Mouse (Mus musculus): ENCODE measurements around the gene Hist1h2ag.

Hist1h2ag gene

DNA sequence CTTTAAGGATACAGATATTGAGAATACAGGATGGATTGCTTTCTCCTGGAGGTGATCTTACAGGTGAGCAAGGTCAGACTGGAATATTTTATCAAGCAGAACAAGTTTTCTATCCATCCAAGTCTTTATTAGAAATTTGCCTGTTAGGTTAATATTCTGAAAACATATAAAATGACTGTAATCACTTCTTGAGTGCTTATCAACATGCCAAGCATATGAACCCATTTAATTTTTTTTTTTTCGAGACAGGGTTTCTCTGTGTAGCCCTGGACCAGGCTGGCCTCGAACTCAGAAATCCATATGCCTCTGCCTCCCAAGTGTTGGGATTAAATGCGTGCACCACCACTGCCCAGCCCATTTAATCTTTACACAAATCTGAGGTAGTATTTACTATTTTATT, 5.8 kb downstream of the Hist1h2ag start:
- no peak for DNase-seq (ENCODE audit: low spot score in 2 of 2)

DNA sequence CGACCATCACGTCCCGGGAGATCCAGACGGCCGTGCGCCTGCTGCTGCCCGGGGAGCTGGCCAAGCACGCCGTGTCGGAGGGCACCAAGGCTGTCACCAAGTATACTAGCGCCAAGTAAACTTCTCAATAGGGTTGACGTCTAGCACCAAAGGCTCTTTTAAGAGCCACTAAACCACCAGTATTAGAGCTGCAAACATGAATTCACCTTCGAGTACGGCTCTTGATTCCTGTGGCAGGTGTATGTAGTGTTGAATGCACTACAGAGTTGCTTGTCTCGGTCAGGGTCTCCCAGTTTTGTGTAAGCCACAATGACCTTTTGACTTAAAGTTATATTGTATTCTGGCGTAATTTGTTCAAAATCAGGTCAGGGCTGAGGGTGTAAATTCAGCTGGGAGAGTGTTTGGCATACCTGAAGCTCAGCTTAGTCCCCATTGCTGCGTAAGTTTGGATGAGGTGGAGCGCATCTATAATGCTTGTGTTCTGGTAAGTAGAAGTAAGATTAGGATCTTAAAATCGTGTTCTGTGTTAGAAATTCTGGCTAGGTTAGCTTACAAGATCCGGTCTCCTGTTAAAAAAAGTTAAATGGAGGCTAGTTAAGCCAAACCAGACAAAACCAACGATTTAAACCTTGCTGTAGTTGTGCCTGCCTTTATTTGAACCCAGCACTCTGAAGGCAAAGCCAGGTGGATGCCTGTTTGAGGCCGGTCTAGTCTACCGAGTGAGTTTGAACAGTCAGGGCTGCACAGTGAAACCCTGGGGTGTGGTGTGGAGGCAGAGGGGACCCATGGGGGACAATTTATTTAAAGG, 6.4 kb downstream of the Hist1h2ag start:
- no peak for DNase-seq (ENCODE audit: low spot score in 2 of 2)

DNA sequence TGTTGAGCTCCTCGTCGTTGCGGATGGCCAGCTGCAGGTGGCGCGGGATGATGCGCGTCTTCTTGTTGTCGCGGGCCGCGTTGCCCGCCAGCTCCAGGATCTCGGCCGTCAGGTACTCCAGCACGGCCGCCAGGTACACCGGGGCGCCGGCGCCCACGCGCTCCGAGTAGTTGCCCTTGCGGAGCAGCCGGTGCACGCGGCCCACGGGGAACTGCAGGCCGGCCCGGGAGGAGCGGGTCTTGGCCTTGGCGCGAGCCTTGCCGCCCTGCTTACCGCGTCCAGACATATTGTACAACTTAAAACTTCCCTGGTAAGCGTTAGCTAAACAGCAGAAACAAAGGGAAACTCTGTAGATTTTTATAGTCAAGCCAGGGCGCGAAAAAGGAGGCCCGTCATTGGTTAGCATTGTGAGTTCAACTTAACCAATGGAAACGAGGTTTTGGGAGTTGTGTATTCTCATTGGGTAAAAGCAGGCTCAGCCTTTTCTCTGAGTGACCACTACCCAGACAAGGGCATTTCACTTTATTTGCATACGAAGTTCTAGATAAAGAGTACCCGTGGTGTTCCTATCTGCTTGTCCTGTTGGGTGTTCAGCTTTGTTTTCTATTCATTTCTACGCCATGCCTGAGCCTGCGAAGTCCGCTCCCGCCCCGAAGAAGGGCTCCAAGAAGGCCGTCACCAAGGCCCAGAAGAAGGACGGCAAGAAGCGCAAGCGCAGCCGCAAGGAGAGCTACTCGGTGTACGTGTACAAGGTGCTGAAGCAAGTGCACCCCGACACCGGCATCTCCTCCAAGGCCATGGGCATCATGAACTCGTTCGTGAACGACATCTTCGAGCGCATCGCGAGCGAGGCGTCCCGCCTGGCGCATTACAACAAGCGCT, 7.2 kb downstream of the Hist1h2ag start, which contains the start of the genes Hist1h2ah and Hist1h2bk:
Hist1h2ah (minus strand) TSS at position 302 of the 882 bp plus-strand sequence.
Hist1h2bk (plus strand) TSS at position 604 of the 882 bp plus-strand sequence.
- DNase-seq (ENCODE audit: low spot score in 2 of 2) = peak; percentile 82 to 85

DNA sequence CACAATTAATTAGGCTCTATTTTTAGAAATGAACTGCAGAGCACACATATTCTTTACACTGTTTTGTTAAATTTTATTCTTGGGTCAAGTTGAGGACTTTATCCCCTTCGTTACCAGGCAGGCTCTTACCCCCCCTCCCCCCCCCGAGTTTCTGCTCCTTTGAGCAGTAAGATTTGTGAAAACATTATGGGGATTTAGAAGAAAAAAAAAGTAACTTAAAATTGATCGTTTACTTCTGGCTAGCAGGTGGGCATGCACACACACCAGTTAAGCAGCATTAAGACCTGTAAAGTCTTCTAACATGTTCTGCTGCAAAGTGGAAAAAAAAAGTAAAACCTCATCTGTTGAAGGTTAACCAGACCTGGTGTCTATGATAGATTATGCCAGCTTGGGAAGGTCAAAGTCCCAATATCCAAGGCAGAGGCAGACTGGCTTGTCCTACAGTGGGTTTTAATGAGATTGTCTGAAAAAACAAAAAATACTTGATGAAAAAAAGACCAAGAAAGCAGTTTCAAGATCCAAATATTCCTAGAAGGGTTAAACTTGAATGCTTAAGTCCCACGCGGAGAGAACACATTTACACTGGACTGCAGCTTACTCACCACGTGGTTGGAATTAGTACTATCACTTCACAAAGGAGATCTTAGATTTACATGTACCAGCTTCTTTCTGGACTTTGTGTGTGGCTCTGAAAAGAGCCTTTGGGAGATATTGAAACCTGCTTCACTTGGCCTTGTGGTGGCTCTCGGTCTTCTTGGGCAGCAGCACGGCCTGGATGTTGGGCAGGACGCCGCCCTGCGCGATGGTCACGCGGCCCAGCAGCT, 8.1 kb downstream of the Hist1h2ag start:
- DNase-seq (ENCODE audit: low spot score in 2 of 2) = no peak

DNA sequence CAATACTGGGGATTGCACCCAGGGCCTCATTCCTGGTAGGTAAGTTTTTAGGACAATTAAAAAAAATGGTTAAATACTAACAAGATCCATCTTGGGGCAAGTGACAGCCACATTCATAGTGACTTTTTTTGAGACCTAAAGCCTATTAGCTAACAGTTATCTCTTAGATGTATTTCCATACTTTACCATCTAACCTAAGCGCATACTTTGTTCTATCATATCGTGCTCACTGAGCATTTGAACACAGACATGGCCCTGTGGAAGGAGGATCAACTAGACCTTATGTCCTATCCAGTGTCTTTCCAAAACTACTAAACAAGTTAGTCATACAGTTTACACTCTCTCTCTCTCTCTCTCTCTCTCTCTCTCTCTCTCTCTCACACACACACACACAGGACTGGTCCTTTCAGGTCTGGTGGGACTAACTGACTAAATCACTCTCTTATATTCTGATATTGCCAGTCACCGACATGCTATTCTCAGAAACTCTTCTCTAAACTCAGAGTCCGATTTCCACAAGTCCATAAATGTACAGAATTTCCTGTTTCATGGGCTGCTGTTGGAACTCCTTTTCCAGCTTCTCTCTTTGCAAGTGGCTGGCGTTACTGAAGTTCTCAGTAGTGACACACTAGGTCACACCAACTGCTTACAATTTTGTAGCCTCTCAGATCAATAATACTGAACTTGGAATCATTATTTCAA, 8.9 kb downstream of the Hist1h2ag start:
- DNase-seq (ENCODE audit: low spot score in 2 of 2) = no peak

DNA sequence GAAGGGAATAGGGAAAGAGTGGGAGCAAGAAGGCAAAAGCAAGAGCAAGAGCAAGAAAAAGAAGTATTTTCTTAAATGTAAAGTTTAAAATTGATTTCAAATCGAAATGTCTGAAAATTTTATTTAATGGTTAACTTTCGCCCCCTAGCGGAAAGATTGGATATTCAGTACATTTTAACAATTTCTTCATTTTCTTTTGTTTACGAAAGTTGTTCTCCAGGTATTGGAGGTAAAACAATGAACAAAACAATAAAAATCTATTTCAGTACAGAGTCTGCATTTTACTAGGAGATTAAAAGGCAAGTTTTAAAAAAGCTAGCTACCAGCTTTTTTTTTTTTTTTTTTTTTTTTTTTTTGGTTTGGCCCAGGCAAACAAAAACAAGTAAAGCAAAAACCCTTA, 12.3 kb downstream of the Hist1h2ag start:
- peak in 1 of 2 experiments; percentile 55 for DNase-seq (ENCODE audit: low spot score in 2 of 2)

DNA sequence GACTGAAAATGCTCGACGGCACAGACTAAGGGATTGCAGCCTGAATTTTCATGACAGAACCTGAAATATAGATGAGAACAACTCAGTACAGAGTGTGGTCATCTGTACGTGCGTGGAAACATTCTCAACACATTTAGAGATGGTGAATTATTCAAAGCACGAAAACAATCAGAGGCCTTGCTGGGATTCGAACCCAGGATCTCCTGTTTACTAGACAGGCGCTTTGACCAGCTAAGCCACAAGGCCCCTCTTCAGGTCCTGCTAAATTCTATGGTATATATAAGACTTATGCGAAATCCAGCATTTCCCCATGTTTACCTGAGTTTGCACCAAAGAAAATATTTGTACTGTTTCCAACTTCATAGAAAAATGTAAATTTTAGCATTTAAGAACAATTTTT, 12.8 kb downstream of the Hist1h2ag start:
- no peak for DNase-seq (ENCODE audit: low spot score in 2 of 2)

DNA sequence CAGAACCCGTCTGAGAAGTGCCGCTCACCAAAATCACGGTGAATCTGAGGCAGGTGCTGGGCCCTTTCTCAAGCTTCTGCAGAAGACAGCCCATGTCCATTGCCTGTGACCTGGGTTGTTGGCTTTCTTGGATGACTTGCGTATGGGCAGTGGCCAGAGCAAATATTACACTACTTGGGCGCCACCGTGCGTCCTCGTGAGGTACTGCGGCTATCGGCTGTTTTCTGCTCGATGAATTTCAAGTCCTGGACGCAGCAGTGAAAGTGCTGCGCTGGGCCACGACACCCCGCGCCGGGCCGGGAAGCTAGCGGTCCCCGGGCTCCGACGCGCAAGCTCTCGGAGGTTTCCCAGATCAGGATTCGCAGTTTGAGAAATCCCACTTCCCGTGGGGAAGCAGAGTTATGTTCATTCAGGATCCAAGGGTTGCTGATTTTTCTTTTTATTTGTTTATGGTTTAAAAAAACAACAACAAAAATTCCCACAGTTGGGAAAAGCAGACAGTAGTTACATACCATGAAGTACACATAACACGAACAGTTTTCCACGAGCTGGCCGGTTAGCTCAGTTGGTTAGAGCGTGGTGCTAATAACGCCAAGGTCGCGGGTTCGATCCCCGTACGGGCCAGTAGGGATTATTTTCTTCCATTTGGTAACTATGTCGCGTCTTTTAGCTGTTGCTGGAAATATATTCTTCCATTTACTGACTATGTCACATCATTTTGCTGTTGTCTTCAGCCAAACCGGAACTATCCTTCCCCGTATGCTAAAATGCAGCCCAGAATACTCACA, 13.9 kb downstream of the Hist1h2ag start:
- DNase-seq (ENCODE audit: low spot score in 2 of 2) = peak; percentile 79 to 87

DNA sequence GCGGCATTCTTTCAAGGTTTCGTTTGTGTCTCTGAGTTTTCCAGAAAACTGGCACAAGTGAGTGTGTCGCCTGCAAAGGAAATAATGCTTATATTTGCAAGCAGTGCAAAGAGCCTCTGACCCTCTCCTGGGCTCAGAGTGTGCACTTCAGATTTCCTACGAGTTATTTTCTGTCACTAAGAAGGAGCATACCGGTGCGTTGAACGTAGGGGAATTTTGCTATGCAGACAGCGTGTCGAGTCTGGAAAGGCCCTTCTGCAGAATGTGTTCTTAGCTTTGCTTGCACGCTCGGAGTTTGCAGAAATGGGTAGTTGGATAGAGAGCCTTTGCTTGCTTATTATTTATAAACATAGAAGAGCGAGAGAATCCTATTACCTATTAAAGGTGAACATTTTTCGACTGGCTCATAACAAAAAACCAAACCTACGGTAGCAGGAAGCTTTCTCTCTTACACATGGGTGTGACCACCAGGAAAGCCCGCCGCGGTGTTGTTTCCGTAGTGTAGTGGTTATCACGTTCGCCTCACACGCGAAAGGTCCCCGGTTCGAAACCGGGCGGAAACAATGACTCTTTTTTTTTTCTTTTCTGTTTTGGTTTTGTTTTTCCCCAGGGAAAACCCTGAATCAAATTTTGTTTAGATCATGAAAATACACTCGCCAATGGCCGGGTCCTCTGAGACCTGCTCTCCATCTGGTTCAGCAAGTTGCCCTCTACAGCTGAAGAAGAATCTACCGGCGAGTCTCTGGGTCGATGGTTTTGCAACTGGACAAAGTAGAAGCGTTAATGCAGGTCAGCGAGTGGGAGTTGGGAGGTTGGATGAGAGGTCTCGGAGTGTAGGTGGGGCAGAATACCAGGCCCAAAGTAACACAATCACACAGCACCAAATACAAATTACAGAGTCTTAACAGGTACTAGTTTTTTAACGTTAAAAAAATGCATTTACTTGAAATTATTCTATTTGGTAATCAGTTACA, 16.4 kb downstream of the Hist1h2ag start:
- DNase-seq (ENCODE audit: low spot score in 2 of 2) = peak; percentile 79 to 92

DNA sequence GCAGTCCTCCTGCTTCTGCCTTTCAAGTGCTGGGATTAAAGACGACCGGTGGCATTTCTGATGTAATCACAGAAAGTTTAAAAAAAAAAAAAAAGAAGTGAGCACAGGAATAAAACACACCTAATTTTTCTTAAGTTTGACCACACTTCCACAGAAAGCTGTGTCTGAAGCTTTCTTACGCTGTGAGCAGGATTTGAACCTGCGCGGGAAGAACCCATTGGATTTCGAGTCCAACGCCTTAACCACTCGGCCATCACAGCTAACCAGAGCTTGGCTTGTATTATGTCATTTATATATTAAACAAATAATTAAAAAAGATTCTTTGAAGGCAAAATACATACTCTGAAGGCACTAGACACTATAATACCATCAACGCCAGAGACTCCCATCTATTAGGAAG, 20.5 kb downstream of the Hist1h2ag start:
- DNase-seq (ENCODE audit: low spot score in 2 of 2) = peak; percentile 51 to 65

DNA sequence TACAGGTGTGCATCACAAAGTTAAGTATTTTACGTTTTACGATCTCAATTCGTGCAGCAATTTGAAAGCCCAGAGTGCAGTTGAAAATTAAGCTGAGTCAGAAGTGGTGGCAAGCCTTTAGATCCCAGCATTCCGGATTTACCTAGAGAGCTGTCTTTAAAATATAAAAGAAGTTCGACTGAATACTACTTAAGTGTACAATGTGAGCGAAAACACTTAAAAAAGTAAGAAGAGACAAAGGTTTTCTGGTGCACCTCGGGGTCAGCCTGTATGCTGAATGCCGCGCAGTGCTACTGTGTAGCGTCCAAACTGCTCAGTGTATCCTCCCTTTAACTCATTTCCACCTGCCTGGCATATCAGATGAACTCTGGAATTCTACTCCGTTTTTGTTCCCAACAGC, 21.2 kb downstream of the Hist1h2ag start:
- DNase-seq (ENCODE audit: low spot score in 2 of 2) = no peak

DNA sequence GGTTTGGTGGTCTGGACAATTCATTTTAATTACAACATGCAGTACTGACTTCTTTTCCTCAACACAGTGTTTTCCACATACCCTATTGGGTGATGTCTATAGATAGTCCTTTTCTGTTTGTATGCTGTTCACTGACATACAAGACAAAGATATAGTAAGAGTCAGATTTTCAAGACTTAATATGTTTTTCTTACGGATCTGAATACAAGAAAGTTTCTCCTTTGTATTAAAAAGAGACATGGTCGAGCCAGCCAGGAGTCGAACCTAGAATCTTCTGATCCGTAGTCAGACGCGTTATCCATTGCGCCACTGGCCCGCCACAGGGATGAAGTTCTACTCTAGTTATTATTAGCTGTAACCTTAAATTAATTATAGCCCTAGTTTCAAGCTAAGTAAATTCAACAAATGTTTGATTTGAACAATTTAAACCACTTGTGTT, 21.8 kb downstream of the Hist1h2ag start:
- DNase-seq (ENCODE audit: low spot score in 2 of 2) = peak in 1 of 2 experiments; percentile 39

DNA sequence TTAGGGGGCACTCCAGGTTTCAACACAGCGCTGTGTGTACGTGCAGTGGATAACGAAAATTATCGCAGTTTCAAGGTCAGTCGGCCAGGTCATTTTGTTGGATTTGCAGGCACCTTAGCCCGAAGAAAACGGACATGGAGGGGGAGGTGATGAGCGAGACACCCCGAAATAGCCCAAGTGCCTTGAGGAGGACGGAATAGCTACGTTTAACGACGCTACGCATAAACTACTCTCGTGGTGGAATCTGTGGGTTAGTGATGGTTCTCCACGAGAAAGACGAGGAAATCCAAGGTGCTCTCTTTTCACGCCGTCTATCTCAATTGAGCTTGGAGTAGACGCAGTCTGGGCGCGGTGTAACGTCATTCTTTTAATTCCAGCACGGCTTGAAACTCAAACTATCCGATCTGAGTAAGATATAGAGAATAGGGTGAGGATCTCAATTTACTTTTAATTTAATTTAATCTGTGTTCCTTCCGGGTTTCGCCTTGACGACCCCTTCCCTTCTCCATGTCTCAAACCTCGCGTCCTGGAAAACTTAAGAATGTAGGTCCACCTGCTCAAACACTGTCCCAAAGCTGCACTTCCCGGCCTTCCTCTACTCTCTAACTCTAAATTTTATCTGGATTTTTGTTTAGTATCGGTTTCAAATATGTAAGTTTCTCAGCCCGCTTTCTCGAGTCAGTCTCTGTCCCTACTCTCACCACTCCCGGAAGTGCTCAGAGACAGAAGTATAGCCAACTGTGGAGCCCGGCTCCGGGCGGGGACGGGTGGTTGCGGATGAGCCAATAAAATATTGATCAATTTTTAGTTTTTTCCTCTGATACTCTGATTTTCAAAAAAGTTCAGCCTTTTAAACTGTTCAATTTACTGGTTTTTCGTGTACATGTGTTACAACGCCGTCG, 22.6 kb downstream of the Hist1h2ag start:
- peak in 1 of 2 experiments; percentile 54 for DNase-seq (ENCODE audit: low spot score in 2 of 2)

DNA sequence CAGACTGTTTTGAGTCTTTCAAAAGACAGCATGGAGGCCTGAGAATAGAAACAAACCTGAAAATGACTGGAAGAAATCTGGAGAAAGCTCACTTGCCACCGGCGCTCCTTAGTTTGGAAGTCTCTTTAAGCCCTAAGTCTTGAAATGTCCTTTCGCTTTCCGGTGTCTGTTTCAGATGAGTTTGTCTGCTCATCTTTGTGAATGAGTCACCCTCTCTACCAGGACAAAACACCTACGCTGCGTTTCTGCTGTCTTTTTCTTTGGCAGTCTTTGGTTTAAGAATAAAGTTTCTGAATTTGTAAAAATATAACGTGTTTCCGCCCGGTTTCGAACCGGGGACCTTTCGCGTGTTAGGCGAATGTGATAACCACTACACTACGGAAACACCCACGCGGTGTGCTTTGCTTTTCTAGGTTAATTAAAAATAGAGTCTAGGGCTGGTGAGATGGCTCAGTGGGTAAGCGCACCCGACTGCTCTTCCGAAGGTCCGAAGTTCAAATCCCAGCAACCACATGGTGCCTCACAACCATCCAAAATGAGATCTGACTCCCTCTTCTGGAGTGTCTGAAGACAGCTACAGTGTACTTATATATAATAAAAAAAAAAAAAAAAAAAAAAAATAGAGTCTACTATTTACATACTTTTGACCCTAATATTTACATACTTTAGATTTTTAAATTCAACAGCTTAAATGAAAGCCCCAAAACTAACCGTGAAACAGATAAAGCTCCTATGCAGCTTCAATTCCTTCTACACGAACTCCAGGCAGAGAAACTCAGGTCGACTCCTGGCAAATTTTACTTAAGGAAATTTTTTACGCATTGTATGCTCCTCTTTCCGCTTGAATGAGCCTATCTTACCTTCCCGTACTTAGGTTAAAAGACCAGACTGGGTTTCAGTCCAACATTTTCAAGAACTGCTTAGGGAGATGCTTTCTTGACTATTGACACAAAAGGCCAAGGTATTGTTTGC, 27.0 kb downstream of the Hist1h2ag start:
- DNase-seq (ENCODE audit: low spot score in 2 of 2) = peak; percentile 72 to 84

DNA sequence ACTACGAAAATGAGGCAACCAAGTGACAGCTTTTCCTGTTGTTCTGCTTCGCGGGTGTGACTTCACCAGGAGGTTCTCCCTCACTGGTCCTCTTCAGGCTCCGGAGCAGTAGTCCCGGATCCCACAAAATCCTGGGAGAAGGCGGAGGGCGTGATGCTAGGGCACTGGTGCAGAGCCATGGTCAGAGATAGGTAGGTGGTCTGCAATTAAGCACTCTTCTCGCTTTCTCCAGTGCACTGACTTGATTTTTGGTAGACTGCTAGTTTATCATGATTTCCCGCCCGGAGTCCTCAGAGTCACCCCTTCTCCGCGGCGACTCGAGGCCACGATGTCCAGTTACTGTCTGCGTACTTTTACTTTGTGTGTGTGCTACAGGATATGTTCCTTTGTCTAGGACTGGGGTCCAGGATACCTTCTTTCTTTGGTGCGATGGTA, 28.3 kb downstream of the Hist1h2ag start:
- no peak for DNase-seq (ENCODE audit: low spot score in 2 of 2)

DNA sequence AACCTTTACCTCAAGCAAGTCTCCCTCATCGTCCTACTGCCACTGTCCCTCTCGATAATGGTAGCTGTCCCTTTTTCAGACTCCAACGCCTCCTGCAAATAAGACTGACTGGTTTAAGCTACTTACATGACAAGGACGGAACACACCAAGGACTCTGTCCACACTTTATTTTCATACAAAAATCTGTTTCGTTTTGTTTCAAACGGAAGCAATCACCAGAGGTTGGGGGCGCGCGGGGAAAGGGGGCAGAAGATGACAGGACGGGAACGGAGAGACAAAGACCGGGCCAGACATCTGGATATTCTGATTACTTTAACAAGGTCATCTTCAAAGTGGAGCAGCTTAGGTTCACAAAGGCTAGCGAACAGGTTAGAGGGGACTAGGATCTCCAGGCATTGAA, 29.0 kb downstream of the Hist1h2ag start:
- no peak for DNase-seq (ENCODE audit: low spot score in 2 of 2)

DNA sequence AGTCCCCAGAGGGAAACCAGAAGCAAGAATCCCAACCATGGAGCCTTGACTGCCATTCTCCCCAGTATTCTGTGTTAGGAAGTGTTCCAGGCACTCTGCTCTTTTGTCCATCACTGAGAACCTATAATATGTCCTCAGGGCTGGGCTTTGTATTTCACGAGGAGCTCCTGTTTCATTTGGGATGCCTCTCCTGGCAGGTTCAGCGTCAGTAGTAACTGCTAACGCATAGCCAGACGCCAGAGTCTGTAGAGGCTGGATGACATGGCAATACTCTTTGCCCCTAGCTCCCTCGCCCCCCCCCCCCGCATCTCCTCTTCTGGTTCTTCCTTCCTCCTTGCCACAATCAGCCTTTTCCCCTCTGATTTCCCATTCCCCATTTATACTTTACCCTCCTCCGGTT, 33.1 kb downstream of the Hist1h2ag start, which contains the start of gene Prss16:
Prss16 (minus strand) TSS at position 101 of the 400 bp plus-strand sequence.
- no peak for DNase-seq (ENCODE audit: low spot score in 2 of 2)

All from thymus, postnatal 10 days (tissue).